ENCODE assay signal across 14 mouse cellular contexts in genomic region chr1:75442811-75443210, GRCm38 (mm10). TPM values are rescaled to one million over a fixed set of nuclear protein-coding genes. Genes with fewer than 3 reads are reported as not detected.
DNase-seq lines count a peak whose midpoint lies in the region; ATAC-seq and TF ChIP-seq lines count a peak whose summit lies in the region.
"Had no signal": no experiment of that assay in that cellular context is flagged by ENCODE, and none has a peak within 500 bp of the region (broad histone marks: within the 10 kb centered on the region; RNA-seq: fewer than 3 reads in every experiment).

No protein-coding gene starts in this region.

- H3K4me1 ChIP-seq in forebrain, embryonic 13.5 days = peaks cover 59% of the 10 kb centered on the region
- peaks cover 72% of the 10 kb centered on the region for H3K4me1 ChIP-seq in limb, embryonic 10.5 days
- H3K4me1 ChIP-seq in intestine, postnatal 0 days (replicated peaks; ENCODE audit: control insufficient read depth, insufficient read depth, low read length) = peaks cover 9% of the 10 kb centered on the region
- H3K4me1 ChIP-seq in heart, embryonic 12.5 days (replicated peaks) = peaks cover 41% of the 10 kb centered on the region

- peaks cover 13% of the 10 kb centered on the region for H3K36me3 ChIP-seq in forebrain, embryonic 13.5 days (ENCODE audit: poor library complexity, severe bottlenecking)
- H3K36me3 ChIP-seq in limb, embryonic 10.5 days = peaks cover 10% of the 10 kb centered on the region
- peaks cover 33% of the 10 kb centered on the region; the same call in 1 of the 2 replicates for H3K36me3 ChIP-seq in intestine, postnatal 0 days (ENCODE audit: control insufficient read depth, insufficient read depth)
- H3K36me3 ChIP-seq in heart, embryonic 12.5 days = peaks cover 37% of the 10 kb centered on the region

- H3K27ac ChIP-seq in layer of hippocampus, adult 2 months = peak overlapping the region; percentile 56; the same call in 1 of the 2 replicates
- H3K27ac ChIP-seq in forebrain, embryonic 13.5 days = peak overlapping the region; percentile 48
- H3K27ac ChIP-seq in limb, embryonic 10.5 days = 0 out of 2 replicates have a peak overlapping the region, but pooled peaks have one; percentile 32
- H3K27ac ChIP-seq in intestine, postnatal 0 days (ENCODE audit: low read depth, low read length) = no peak overlapping the region
- H3K27ac ChIP-seq in heart, embryonic 12.5 days (ENCODE audit: poor library complexity, severe bottlenecking) = no peak overlapping the region
- H3K27ac ChIP-seq: limb, embryonic 15.5 days had no signal

- WGBS in forebrain, embryonic 13.5 days = 24% methylated on average over 8 of the region's 8 CpGs
- WGBS in limb, embryonic 10.5 days = 59% methylated on average over 8 of the region's 8 CpGs
- WGBS in intestine, postnatal 0 days = 70% methylated on average over 8 of the region's 8 CpGs
- 68% methylated on average over 8 of the region's 8 CpGs for WGBS in heart, embryonic 12.5 days

- H3K9me3 ChIP-seq in forebrain, embryonic 13.5 days (replicated peaks) = no peaks in the 10 kb centered on the region
- H3K9me3 ChIP-seq in limb, embryonic 10.5 days (replicated peaks) = no peaks in the 10 kb centered on the region
- H3K9me3 ChIP-seq in intestine, postnatal 0 days (ENCODE audit: control insufficient read depth) = no peaks in the 10 kb centered on the region
- no peaks in the 10 kb centered on the region for H3K9me3 ChIP-seq in heart, embryonic 12.5 days (replicated peaks)
- H3K9me3 ChIP-seq: limb, embryonic 15.5 days had no signal

- H3K27me3 ChIP-seq in forebrain, embryonic 13.5 days = peaks cover 34% of the 10 kb centered on the region
- H3K27me3 ChIP-seq in limb, embryonic 10.5 days (ENCODE audit: low read depth, poor library complexity, severe bottlenecking) = peaks cover 60% of the 10 kb centered on the region
- peaks cover 21% of the 10 kb centered on the region for H3K27me3 ChIP-seq in intestine, postnatal 0 days (replicated peaks; ENCODE audit: control insufficient read depth, insufficient read depth, low read length)
- peaks cover 37% of the 10 kb centered on the region for H3K27me3 ChIP-seq in heart, embryonic 12.5 days (replicated peaks)

- peak overlapping the region; percentile 45; the same call in 1 of the 2 replicates for H3K9ac ChIP-seq in forebrain, embryonic 13.5 days
- H3K9ac ChIP-seq in intestine, postnatal 0 days (ENCODE audit: low read depth, low read length) = no peak overlapping the region
- H3K9ac ChIP-seq in heart, embryonic 12.5 days = no peak overlapping the region
- H3K9ac ChIP-seq: limb, embryonic 15.5 days had no signal

- no peak for DNase-seq in layer of hippocampus, adult 2 months (ENCODE audit: low spot score in 2 of 2)
- no peak for DNase-seq in layer of hippocampus, adult 8-10 months (ENCODE audit: low spot score in 2 of 2)
- DNase-seq in limb, embryonic 10.5 days (ENCODE audit: low spot score) = no peak
- DNase-seq in heart, postnatal 10 days = no peak
- no peak for DNase-seq in frontal cortex, adult 2 months (ENCODE audit: extremely low spot score in 1 of 2, low spot score in 1 of 2)
- DNase-seq: adrenal gland, postnatal 10 days; lung, postnatal 14 days; right cerebral cortex, postnatal 4 days had no signal

- peak overlapping the region; percentile 17; the same call in 1 of the 2 replicates for H3K4me2 ChIP-seq in forebrain, embryonic 13.5 days
- H3K4me2 ChIP-seq in intestine, postnatal 0 days (replicated peaks; ENCODE audit: low read depth) = no peak overlapping the region
- H3K4me2 ChIP-seq in heart, embryonic 12.5 days = no peak overlapping the region
- H3K4me2 ChIP-seq: limb, embryonic 15.5 days had no signal

- no peak for ATAC-seq in forebrain, embryonic 13.5 days
- no peak for ATAC-seq in intestine, postnatal 0 days
- ATAC-seq in heart, embryonic 12.5 days (ENCODE audit: insufficient number of reproducible peaks, low FRiP score) = no peak

- intact Hi-C loops in heart, postnatal 10 days (cut with DNase I) = no loop called here

- TF ChIP-seq CTCF in layer of hippocampus, adult 2 months (conservative IDR thresholded peaks at IDR 0.05) = no peak
- no peak for TF ChIP-seq CTCF in intestine, postnatal 0 days (IDR thresholded peaks at IDR 0.05; ENCODE audit: low read depth)

- no peak overlapping the region for H3K4me3 ChIP-seq in layer of hippocampus, adult 2 months
- H3K4me3 ChIP-seq in forebrain, embryonic 13.5 days = no peak overlapping the region
- no peak overlapping the region for H3K4me3 ChIP-seq in limb, embryonic 10.5 days
- H3K4me3 ChIP-seq in intestine, postnatal 0 days (ENCODE audit: low read depth, low read length) = no peak overlapping the region
- no peak overlapping the region for H3K4me3 ChIP-seq in heart, embryonic 12.5 days
- H3K4me3 ChIP-seq: erythroblast, embryonic 14.5 days; limb, embryonic 15.5 days had no signal

RNA-seq across cellular contexts. Expression of gene Gmppa, which starts 7.1 kb away (rescaled TPM):
- 10 to 100 TPM; 72.9 to 76.0 TPM for total RNA-seq in layer of hippocampus, adult 2 months (2021)
- 10 to 100 TPM; 58.3 to 77.2 (median 72.7) TPM for total RNA-seq in layer of hippocampus, adult 8-10 months (2022)
- polyA plus RNA-seq in forebrain, embryonic 13.5 days (2015; fragmentation: Nextera tagmentation; extraction: Ambion mirVana) = 53.7 and 62.7 TPM in 2 replicates
- polyA plus RNA-seq in limb, embryonic 10.5 days (2016; fragmentation: Nextera tagmentation; extraction: Ambion mirVana) = 50.4 and 61.7 TPM in 2 replicates
- total RNA-seq in heart, postnatal 10 days (2021) = 10 to 100 TPM; 39.7 to 40.1 TPM
- polyA plus RNA-seq in intestine, postnatal 0 days (2015; fragmentation: Nextera tagmentation; extraction: Ambion mirVana) = 121 and 124 TPM in 2 replicates
- polyA plus RNA-seq in heart, embryonic 12.5 days (2016; fragmentation: Nextera tagmentation; extraction: Ambion mirVana) = 67.7 and 69.1 TPM in 2 replicates
- 101 and 111 TPM in 2 replicates for polyA plus RNA-seq in frontal cortex, adult 2 months (2012; rRNA removed)

RNA-seq across cellular contexts. Expression of gene Asic4, which starts 7.4 kb away (rescaled TPM):
- total RNA-seq in layer of hippocampus, adult 2 months (2021) = 1 to 10 TPM; 5.5 to 7.1 TPM
- 1 to 10 TPM; 5.8 to 6.6 (median 6.0) TPM for total RNA-seq in layer of hippocampus, adult 8-10 months (2022)
- polyA plus RNA-seq in forebrain, embryonic 13.5 days (2015; fragmentation: Nextera tagmentation; extraction: Ambion mirVana) = 4.0 and 5.4 TPM in 2 replicates
- 0.31 and 0.59 TPM in 2 replicates for polyA plus RNA-seq in limb, embryonic 10.5 days (2016; fragmentation: Nextera tagmentation; extraction: Ambion mirVana)
- total RNA-seq in heart, postnatal 10 days (2021) = not detected
- 0.97 and 1.2 TPM in 2 replicates for polyA plus RNA-seq in intestine, postnatal 0 days (2015; fragmentation: Nextera tagmentation; extraction: Ambion mirVana)
- 0.24 and 0.33 TPM in 2 replicates for polyA plus RNA-seq in heart, embryonic 12.5 days (2016; fragmentation: Nextera tagmentation; extraction: Ambion mirVana)
- polyA plus RNA-seq in frontal cortex, adult 2 months (2012; rRNA removed) = 11.9 and 13.5 TPM in 2 replicates
- total RNA-seq: neutrophil, adult 5-6 weeks had no signal
- polyA plus RNA-seq: erythroblast, embryonic 14.5 days had no signal

RNA-seq across cellular contexts. Expression of gene Chpf, which starts 36.3 kb away (rescaled TPM):
- 10 to 100 TPM; 80.5 to 86.6 TPM for total RNA-seq in layer of hippocampus, adult 2 months (2021)
- total RNA-seq in layer of hippocampus, adult 8-10 months (2022) = 10 to 100 TPM; 71.4 to 79.7 (median 77.2) TPM
- 16.9 and 18.6 TPM in 2 replicates for polyA plus RNA-seq in forebrain, embryonic 13.5 days (2015; fragmentation: Nextera tagmentation; extraction: Ambion mirVana)
- polyA plus RNA-seq in limb, embryonic 10.5 days (2016; fragmentation: Nextera tagmentation; extraction: Ambion mirVana) = 23.7 and 28.8 TPM in 2 replicates
- 10 to 100 TPM; 38.6 to 39.5 TPM for total RNA-seq in heart, postnatal 10 days (2021)
- polyA plus RNA-seq in intestine, postnatal 0 days (2015; fragmentation: Nextera tagmentation; extraction: Ambion mirVana) = 21.8 and 22.3 TPM in 2 replicates
- polyA plus RNA-seq in heart, embryonic 12.5 days (2016; fragmentation: Nextera tagmentation; extraction: Ambion mirVana) = 35.2 and 37.8 TPM in 2 replicates
- polyA plus RNA-seq in frontal cortex, adult 2 months (2012; rRNA removed) = 73.9 and 79.5 TPM in 2 replicates

RNA-seq across cellular contexts. Expression of gene Tmem198, which starts 36.5 kb away (rescaled TPM):
- 10 to 100 TPM; 64.0 to 65.4 TPM for total RNA-seq in layer of hippocampus, adult 2 months (2021)
- 10 to 100 TPM; 49.1 to 64.8 (median 55.6) TPM for total RNA-seq in layer of hippocampus, adult 8-10 months (2022)
- 34.0 and 35.5 TPM in 2 replicates for polyA plus RNA-seq in forebrain, embryonic 13.5 days (2015; fragmentation: Nextera tagmentation; extraction: Ambion mirVana)
- 0.35 and 0.69 TPM in 2 replicates for polyA plus RNA-seq in limb, embryonic 10.5 days (2016; fragmentation: Nextera tagmentation; extraction: Ambion mirVana)
- total RNA-seq in heart, postnatal 10 days (2021) = under 1 TPM; 0.38 to 0.52 TPM
- polyA plus RNA-seq in intestine, postnatal 0 days (2015; fragmentation: Nextera tagmentation; extraction: Ambion mirVana) = 1.3 and 1.6 TPM in 2 replicates
- 0.41 and 0.49 TPM in 2 replicates for polyA plus RNA-seq in heart, embryonic 12.5 days (2016; fragmentation: Nextera tagmentation; extraction: Ambion mirVana)
- 73.1 and 82.3 TPM in 2 replicates for polyA plus RNA-seq in frontal cortex, adult 2 months (2012; rRNA removed)

Comparison
In these comparisons a context has a peak if more than half of its experiments do, and no peak if none do; other contexts are left out.
1. H3K27ac ChIP-seq: peak in layer of hippocampus, adult 2 months (single experiment), forebrain, embryonic 13.5 days (single experiment) and limb, embryonic 10.5 days (single experiment); none in intestine, postnatal 0 days (single experiment) and heart, embryonic 12.5 days (single experiment).